Mouse (Mus musculus) midbrain, embryonic 15.5 days (tissue): ENCODE data around the gene Cnih2. TPM values are rescaled to one million over a fixed set of nuclear protein-coding genes. Genes with fewer than 3 reads are reported as not detected.

ENCODE experiments used
- ATAC-seq: fragments of 200-750 bp; cut with Nextera tagmentation; replicated peaks from 2 replicates; pipeline ENCODE4 v1.8.0; 2017; ENCODE audit warnings: moderate TSS enrichment
- H3K27ac ChIP-seq: fragments of 300-500 bp; sonication (generic); 2 replicates; pipeline ENCODE4 v1.5.1; 2015; ENCODE audit warnings: mild to moderate bottlenecking, inconsistent platforms
- H3K27me3 ChIP-seq: fragments of 300-500 bp; sonication (generic); replicated peaks from 2 replicates; pipeline ENCODE4 v1.6.1; 2015; ENCODE audit warnings: inconsistent platforms
- H3K36me3 ChIP-seq: fragments of 300-500 bp; sonication (generic); replicated peaks from 2 replicates; pipeline ENCODE4 v1.6.1; 2015; ENCODE audit warnings: inconsistent platforms
- H3K4me1 ChIP-seq: fragments of 300-500 bp; sonication (generic); 2 replicates; pipeline ENCODE4 v1.6.1; 2015; ENCODE audit warnings: inconsistent platforms
- H3K4me2 ChIP-seq: fragments of 300-500 bp; sonication (generic); 2 replicates; pipeline ENCODE4 v1.6.1; 2015; ENCODE audit warnings: inconsistent platforms, mild to moderate bottlenecking, moderate library complexity
- H3K4me3 ChIP-seq: fragments of 300-500 bp; sonication (generic); 2 replicates; pipeline ENCODE4 v1.5.1; 2015; ENCODE audit warnings: mild to moderate bottlenecking, inconsistent platforms
- H3K9ac ChIP-seq: fragments of 300-500 bp; sonication (generic); 2 replicates; pipeline ENCODE4 v1.6.1; 2015; ENCODE audit warnings: mild to moderate bottlenecking, inconsistent platforms
- H3K9me3 ChIP-seq: fragments of 300-500 bp; sonication (generic); 2 replicates; pipeline ENCODE4 v1.6.1; 2016; ENCODE audit warnings: inconsistent platforms
- WGBS: fragments of 180-500 bp; shearing (Covaris S2); methylation state at CpG from one replicate; pipeline ENCODE4 v1.1.7; 2015; ENCODE audit warnings: mixed read lengths; 5-methylcytosine and 5-hydroxymethylcytosine counted together
- polyA plus RNA-seq: library from polyadenylated mRNA; unstranded; fragments of >200 nt; fragmentation: Nextera tagmentation; extraction: Ambion mirVana; gene quantifications from 2 replicates; pipeline ENCODE4 v1.2.1, GENCODE M21; 2015

The Cnih2 gene
- polyA plus RNA-seq: 480 and 492 TPM in 2 replicates

- Histone ChIP-seq H3K9me3 (no peaks in the 10 kb centered on the region), H3K9ac (peak within 1 kb of the TSS; percentile 100), H3K4me3 (peak within 1 kb of the TSS; percentile 96), H3K36me3 (peaks cover 19% of the 10 kb centered on the region; the same call in 1 of the 2 replicates), H3K27ac (peak within 1 kb of the TSS; percentile 99), H3K27me3 (no peaks in the 10 kb centered on the region), H3K4me1 (peaks cover 55% of the 10 kb centered on the region), H3K4me2 (peak within 1 kb of the TSS; percentile 93)
- ATAC-seq: peak; percentile 63
- 2% methylated on average over 42 of the region's 48 CpGs for WGBS
Observed at GRCm38 (mm10) chr19:5098363-5099143, at the start of gene Cnih2. Gene Cnih2, minus strand, starts transcription at chr19:5098521.

- no peak overlapping the region for H3K4me3 ChIP-seq
- ATAC-seq: 0 out of 2 replicates have a peak, but pooled peaks have one; percentile 20
- no peak overlapping the region for H3K4me2 ChIP-seq
- H3K27me3 ChIP-seq: no peaks in the 10 kb centered on the region
- 0% methylated on average over 2 of the region's 2 CpGs for WGBS
- no peaks in the 10 kb centered on the region for H3K4me1 ChIP-seq
- H3K9ac ChIP-seq: no peak overlapping the region
- H3K27ac ChIP-seq: no peak overlapping the region
- H3K9me3 ChIP-seq: no peaks in the 10 kb centered on the region
- H3K36me3 ChIP-seq: peaks cover 39% of the 10 kb centered on the region
Observed at GRCm38 (mm10) chr19:5139640-5140039, 41.3 kb upstream of the Cnih2 start.

- no peak for ATAC-seq
- no peaks in the 10 kb centered on the region for H3K27me3 ChIP-seq
- H3K9me3 ChIP-seq: no peaks in the 10 kb centered on the region
- WGBS: 75% methylated on average over 4 of the region's 4 CpGs
- no peaks in the 10 kb centered on the region for H3K4me1 ChIP-seq
- no peak overlapping the region for H3K4me2 ChIP-seq
- no peak overlapping the region for H3K4me3 ChIP-seq
- H3K36me3 ChIP-seq: peaks cover 6% of the 10 kb centered on the region; the same call in 1 of the 2 replicates
- H3K9ac ChIP-seq: no peak overlapping the region
- no peak overlapping the region for H3K27ac ChIP-seq
Observed at GRCm38 (mm10) chr19:5131237-5131636, 32.9 kb upstream of the Cnih2 start.

GRCm38 (mm10) chr19:5129770-5130169, 31.4 kb upstream of the Cnih2 start:
- no peak for ATAC-seq
- Histone ChIP-seq H3K4me2 (no peak overlapping the region), H3K4me1 (no peaks in the 10 kb centered on the region), H3K9ac (no peak overlapping the region), H3K9me3 (no peaks in the 10 kb centered on the region), H3K36me3 (peaks cover 6% of the 10 kb centered on the region; the same call in 1 of the 2 replicates), H3K27me3 (no peaks in the 10 kb centered on the region), H3K4me3 (no peak overlapping the region), H3K27ac (no peak overlapping the region)
- 41% methylated on average over 1 of the region's 1 CpGs for WGBS

GRCm38 (mm10) chr19:5124055-5124614, 25.8 kb upstream of the Cnih2 start:
- H3K36me3 ChIP-seq: no peaks in the 10 kb centered on the region
- H3K4me3 ChIP-seq: no peak overlapping the region
- H3K27me3 ChIP-seq: no peaks in the 10 kb centered on the region
- ATAC-seq: no peak
- no peak overlapping the region for H3K9ac ChIP-seq
- no peak overlapping the region for H3K4me2 ChIP-seq
- H3K4me1 ChIP-seq: peaks cover 3% of the 10 kb centered on the region
- no peaks in the 10 kb centered on the region for H3K9me3 ChIP-seq
- H3K27ac ChIP-seq: no peak overlapping the region
- WGBS: 78% methylated on average over 7 of the region's 7 CpGs

GRCm38 (mm10) chr19:5123241-5123640, 24.9 kb upstream of the Cnih2 start:
- peaks cover 10% of the 10 kb centered on the region for H3K4me1 ChIP-seq
- WGBS: 92% methylated on average over 3 of the region's 3 CpGs
- ATAC-seq: no peak

GRCm38 (mm10) chr19:5122492-5122891, 24.2 kb upstream of the Cnih2 start:
- Histone ChIP-seq H3K9ac (no peak overlapping the region), H3K9me3 (no peaks in the 10 kb centered on the region), H3K27ac (no peak overlapping the region), H3K4me1 (peaks cover 10% of the 10 kb centered on the region), H3K4me3 (no peak overlapping the region), H3K27me3 (no peaks in the 10 kb centered on the region), H3K36me3 (no peaks in the 10 kb centered on the region), H3K4me2 (no peak overlapping the region)
- no peak for ATAC-seq
- WGBS: 67% methylated on average over 10 of the region's 10 CpGs

More at GRCm38 (mm10) chr19:5123241-5123640, 24.9 kb upstream of the Cnih2 start:
- no peak overlapping the region for H3K4me3 ChIP-seq
- H3K4me2 ChIP-seq: no peak overlapping the region
- H3K27ac ChIP-seq: no peak overlapping the region
- H3K9me3 ChIP-seq: no peaks in the 10 kb centered on the region
- no peaks in the 10 kb centered on the region for H3K36me3 ChIP-seq
- no peaks in the 10 kb centered on the region for H3K27me3 ChIP-seq
- no peak overlapping the region for H3K9ac ChIP-seq

GRCm38 (mm10) chr19:5118384-5118698, 20.0 kb upstream of the Cnih2 start, which contains the start of gene Klc2:
Gene Klc2, minus strand, starts transcription at chr19:5118560.
- Histone ChIP-seq H3K4me3 (peak within 1 kb of the TSS; percentile 64), H3K9me3 (no peaks in the 10 kb centered on the region), H3K4me2 (peak within 1 kb of the TSS; percentile 92), H3K4me1 (peaks cover 24% of the 10 kb centered on the region), H3K27me3 (no peaks in the 10 kb centered on the region), H3K27ac (peak within 1 kb of the TSS; percentile 91), H3K9ac (peak within 1 kb of the TSS; percentile 81), H3K36me3 (peaks cover 7% of the 10 kb centered on the region; the same call in 1 of the 2 replicates)
- ATAC-seq: no peak
- WGBS: under 1% methylated on average over 18 of the region's 18 CpGs

GRCm38 (mm10) chr19:5117494-5118383, 19.4 kb upstream of the Cnih2 start:
- H3K27me3 ChIP-seq: no peaks in the 10 kb centered on the region
- under 1% methylated on average over 81 of the region's 83 CpGs for WGBS
- H3K4me3 ChIP-seq: peak overlapping the region; percentile 64
- H3K4me1 ChIP-seq: peaks cover 24% of the 10 kb centered on the region
- peaks cover 10% of the 10 kb centered on the region; the same call in 1 of the 2 replicates for H3K36me3 ChIP-seq
- peak overlapping the region; percentile 92 for H3K4me2 ChIP-seq
- peak; percentile 95 for ATAC-seq
- H3K27ac ChIP-seq: peak overlapping the region; percentile 91
- no peaks in the 10 kb centered on the region for H3K9me3 ChIP-seq
- H3K9ac ChIP-seq: peak overlapping the region; percentile 81

GRCm38 (mm10) chr19:5113783-5114182, 15.5 kb upstream of the Cnih2 start:
- WGBS: 91% methylated on average over 7 of the region's 7 CpGs
- Histone ChIP-seq H3K27ac (no peak overlapping the region), H3K4me3 (no peak overlapping the region), H3K9ac (no peak overlapping the region), H3K9me3 (no peaks in the 10 kb centered on the region), H3K4me2 (no peak overlapping the region), H3K27me3 (no peaks in the 10 kb centered on the region), H3K36me3 (peaks cover 48% of the 10 kb centered on the region), H3K4me1 (peaks cover 17% of the 10 kb centered on the region)
- ATAC-seq: no peak

- Histone ChIP-seq H3K27ac (no peak overlapping the region), H3K4me2 (no peak overlapping the region), H3K27me3 (no peaks in the 10 kb centered on the region), H3K4me1 (peaks cover 19% of the 10 kb centered on the region), H3K4me3 (no peak overlapping the region), H3K9ac (no peak overlapping the region), H3K36me3 (peaks cover 57% of the 10 kb centered on the region), H3K9me3 (no peaks in the 10 kb centered on the region)
- no peak for ATAC-seq
- 74% methylated on average over 19 of the region's 19 CpGs for WGBS
Observed at GRCm38 (mm10) chr19:5109659-5110453, 11.5 kb upstream of the Cnih2 start.
